Mouse (Mus musculus): ENCODE data around the gene Gm45208.
"Not testable (repeated sequence)": the region's sequence is repeated elsewhere in the genome, so short reads cannot be mapped to it uniquely, and the experiment has no call there.

Gene Gm45208

GRCm38 (mm10) chrX:7721514-7722281, at the start of gene Gm45208:
Gm45208 (plus strand) TSS chrX:7722245.
- DNase-seq = peak; percentile 74

- no peak for DNase-seq
Observed at GRCm38 (mm10) chrX:7672739-7673138, 49.3 kb upstream of the Gm45208 start.

DNA sequence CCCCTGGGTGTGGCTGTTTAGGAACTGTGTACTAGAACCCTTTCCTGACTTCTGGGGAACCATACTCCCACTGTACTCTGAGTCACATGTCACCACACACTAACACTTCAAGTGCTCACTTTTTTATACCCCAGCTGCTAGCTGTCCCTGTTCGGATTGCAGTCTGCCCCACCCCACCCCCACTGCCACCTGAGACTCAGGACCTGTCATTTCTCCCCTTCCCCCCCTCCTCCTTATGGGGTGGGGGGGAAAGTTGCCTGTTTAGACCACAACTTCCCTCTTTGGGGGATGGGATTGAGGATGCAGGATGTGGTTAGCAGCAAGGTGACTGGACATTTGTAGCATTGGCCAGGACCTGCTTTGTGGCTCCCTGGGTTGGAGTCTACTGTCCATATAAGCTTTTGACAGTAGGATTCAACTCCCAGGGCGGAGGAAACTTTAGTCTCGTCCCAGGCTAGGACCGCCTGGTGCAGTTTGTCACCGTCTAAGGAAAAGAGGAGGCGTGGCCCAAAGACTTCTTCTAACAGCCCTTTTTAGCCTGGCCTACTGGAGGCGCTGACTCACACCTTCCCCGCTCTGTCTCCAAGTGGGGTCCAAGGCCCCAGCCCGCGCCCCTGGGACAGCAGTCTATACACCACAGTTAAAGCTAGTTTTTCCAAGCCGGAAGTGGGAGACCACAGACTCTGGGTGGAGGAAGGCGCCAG, 48.3 kb upstream of the Gm45208 start:
- DNase-seq = peak; percentile 63

DNA sequence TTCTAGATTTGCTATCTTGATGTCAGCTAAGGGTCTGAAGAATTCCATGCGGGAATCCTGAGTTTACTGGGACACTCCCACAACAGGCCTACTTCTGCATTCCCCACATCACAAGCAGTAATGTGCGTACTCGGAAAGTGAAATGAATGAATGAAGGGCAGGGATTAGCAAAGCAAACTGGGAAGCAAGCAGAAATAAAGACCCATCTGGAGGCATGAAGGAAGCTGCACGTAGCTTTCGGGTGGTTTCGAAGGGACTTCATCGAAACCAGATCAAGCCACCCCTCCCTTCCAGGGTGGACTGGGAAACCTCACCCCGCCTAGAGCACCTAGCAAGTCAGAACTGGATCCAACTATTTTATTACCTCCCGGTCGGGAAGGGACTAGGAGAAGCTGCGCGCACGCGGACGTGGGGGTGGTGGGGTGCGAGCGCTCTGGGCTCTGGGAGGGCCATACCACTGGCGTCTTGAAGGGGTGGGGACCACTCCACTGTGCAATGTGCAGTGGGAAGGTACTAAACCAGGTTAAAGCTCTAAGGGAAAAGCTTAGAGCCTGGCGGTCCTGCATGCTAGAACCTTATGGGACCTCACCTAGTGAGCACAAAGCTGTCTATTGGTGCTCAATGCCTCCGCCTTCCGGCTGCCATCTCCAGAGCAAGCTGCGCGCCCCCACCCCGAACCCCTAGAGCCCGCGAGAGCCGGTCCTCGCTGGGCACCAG, 47.6 kb upstream of the Gm45208 start:
- peak; percentile 55 for DNase-seq

GRCm38 (mm10) chrX:7675001-7675380, 47.1 kb upstream of the Gm45208 start:
- DNase-seq = no peak

- DNase-seq = no peak
Observed at GRCm38 (mm10) chrX:7678986-7679385, 43.1 kb upstream of the Gm45208 start.

- peak; percentile 91 for DNase-seq
Observed at GRCm38 (mm10) chrX:7679405-7680056, 42.5 kb upstream of the Gm45208 start.

- DNase-seq = no peak
Observed at GRCm38 (mm10) chrX:7680057-7680412, 42.0 kb upstream of the Gm45208 start.

DNA sequence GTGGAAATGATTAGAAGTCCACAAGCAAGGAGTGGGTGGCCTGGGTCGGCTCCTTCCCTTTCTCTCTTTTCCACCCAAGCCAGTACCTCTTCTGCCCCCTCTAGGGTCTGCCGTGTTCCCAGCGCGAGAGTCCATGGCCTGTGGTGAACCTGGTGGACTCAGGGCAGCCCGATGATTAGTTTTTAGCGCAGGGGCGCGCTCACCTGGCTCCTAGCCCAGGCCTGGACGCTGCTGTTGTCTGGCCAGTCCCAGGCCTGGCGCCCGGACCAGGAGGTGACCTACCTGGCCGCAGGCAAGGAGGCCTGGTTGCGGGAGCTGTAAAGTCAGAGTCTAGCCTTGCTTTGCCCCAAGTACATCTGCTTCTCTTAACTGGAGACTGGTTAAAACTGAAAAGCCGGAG, 41.2 kb upstream of the Gm45208 start, which contains the start of gene Magix:
Magix (minus strand) TSS at position 388 of the 400 bp plus-strand sequence.
- DNase-seq = no peak

DNA sequence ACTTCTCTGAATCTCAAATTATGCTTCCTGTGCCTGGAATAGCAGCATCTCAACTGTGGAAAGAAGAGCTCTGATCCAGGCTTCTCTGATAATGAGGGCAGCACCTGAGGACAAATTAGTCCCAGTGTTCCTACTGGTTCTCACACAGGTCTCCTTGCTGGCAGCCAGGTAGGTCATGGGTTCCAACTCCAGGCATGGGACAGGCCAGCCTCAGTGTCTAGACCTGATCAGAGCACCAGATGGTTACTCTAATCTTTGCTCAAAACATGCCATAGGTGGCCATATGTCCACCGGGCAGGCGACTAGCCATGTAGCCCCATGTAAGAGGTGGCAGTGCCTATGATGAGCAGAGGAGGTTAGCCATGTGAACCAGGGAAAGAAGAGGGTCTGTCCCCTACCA, 33.7 kb upstream of the Gm45208 start:
- DNase-seq = no peak

DNA sequence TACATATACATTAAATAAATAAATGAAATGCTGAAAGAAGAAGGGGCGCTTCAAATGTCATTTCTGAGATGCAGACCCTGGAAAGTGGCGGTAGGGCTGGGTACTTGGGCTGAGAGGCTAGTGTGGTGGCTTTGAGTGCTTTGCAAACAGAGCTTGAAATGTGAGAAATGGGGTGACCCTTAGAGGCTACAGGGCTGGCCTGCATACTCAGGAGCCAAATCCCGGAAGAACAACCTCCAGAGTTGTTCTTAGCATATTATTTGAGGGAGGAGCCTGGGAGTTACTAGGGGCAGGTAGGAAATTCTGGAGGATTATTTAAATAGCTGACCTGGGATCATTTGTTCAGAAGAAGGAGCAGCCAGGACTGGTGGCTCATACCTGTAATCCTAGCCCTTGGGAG, 31.6 kb upstream of the Gm45208 start:
- DNase-seq = no peak

GRCm38 (mm10) chrX:7692862-7693261, 29.2 kb upstream of the Gm45208 start:
- DNase-seq = peak; percentile 55

GRCm38 (mm10) chrX:7696520-7696919, 25.5 kb upstream of the Gm45208 start:
- no peak for DNase-seq

- peak; percentile 83 for DNase-seq
Observed at GRCm38 (mm10) chrX:7696954-7697381, 25.1 kb upstream of the Gm45208 start, which contains the start of gene Gpkow. Gpkow (plus strand) TSS chrX:7697131.

GRCm38 (mm10) chrX:7713764-7714134, 8.3 kb upstream of the Gm45208 start:
- not testable (repeated sequence) for DNase-seq

DNA sequence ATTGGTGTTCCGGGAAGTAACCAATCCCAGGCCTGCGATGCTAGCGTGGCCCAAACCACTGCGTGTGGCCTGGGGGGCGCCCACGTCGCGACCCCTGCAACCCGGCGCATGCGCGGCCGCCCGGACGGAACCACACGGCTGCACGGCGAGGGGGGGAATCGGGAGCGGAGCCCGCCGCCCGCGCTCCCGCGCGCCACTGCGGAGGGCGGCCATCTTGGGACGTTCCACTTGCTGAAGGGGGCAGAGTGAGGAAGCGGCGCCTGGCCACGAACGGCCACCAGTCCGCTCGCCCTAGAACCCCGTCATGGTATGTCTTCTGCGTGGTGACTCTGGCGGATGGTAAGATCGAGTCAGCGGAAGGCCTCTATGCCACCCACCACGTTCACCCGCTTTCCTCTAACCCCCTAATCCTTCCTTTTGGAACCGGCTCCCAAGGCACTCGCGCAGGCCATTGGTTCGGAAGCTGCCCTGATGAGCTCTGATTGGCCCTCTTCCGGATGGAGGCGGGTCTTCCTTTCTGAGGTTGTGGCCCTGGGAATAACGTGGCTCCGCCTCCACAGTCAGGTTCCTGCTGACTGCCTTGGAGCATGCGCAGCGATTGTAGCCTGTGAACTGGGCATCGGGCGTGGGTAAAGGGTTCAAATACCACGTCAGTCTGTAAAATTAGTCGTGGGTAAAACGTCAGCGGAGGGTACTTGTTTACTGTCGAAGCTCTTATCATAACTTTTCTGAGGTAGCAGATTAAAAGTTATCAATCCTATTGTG, 7.7 kb upstream of the Gm45208 start, which contains the start of gene Wdr45:
Wdr45 (plus strand) TSS at position 199 of the 765 bp plus-strand sequence.
- peak; percentile 92 for DNase-seq

DNA sequence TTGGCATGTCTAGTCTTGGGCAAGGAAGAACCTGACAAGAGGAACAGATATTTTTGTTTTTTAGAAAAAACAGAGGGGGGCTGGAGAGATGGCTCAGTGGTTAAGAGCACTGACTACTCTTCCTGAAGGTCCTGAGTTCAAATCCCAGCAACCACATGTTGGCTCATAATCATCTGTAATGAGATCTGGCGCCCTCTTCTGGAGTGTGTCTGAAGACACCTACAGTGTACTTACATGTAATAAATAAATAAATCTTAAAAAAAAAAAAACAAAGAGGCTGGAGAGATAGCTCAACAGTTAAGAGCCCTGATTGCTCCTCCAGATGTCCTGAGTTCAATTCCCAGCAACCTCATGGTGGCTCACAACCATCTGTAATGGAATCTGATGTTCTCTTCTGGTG, 6.0 kb upstream of the Gm45208 start:
- DNase-seq = peak; percentile 16

DNA sequence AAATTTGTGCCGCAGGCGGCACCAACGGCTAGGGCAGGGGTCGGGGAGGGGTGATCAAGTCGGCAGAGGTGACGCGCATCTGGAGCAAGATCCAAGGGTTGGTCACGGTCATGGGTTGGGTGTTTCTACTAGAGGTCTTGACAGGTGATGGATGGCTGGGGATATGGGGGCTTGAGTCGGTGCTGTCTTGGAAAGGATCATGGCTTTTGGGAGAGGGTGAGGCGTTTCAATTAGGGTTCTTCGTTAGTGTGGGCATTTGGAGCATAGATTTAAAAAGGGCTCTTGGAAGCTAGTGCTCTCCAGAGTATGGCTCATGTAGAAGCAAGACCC, 202 bp downstream of the Gm45208 start:
- DNase-seq = no peak

GRCm38 (mm10) chrX:7722691-7723090, 646 bp downstream of the Gm45208 start:
- no peak for DNase-seq

DNA sequence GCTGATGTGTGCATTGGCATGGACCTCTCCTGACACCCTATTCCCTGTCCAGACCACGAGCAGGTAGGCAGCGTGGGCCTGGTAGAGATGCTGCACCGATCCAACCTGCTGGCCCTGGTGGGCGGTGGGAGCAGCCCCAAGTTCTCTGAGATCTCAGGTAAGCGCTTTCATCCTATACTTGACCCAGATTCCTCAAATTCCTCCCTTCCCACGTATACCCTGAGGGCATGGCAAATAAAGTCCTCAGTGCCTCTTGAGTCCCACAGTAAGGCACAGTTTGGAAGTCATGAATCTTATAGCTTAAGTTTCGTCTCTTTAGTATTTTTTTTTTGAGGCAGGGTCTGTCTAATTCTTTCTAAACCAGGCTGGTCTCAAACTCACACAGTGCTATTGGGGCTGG, 2.1 kb downstream of the Gm45208 start:
- DNase-seq = no peak

DNA sequence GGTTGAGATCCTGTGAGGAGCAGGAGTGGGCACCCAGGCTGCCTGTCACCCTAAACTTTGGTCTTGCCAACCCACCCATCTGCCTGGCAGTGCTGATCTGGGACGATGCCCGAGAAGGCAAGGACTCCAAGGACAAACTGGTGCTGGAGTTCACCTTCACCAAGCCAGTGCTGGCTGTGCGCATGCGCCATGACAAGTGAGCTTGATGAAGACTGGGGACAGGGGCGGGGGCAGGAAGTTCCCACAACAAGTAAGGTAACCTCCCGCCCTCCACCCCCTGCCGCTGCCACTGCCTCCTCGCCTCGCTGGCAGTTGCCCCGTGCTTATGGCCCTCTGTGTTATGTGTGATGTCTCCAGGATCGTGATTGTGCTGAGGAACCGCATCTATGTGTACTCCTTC, 3.8 kb downstream of the Gm45208 start:
- DNase-seq = no peak

DNA sequence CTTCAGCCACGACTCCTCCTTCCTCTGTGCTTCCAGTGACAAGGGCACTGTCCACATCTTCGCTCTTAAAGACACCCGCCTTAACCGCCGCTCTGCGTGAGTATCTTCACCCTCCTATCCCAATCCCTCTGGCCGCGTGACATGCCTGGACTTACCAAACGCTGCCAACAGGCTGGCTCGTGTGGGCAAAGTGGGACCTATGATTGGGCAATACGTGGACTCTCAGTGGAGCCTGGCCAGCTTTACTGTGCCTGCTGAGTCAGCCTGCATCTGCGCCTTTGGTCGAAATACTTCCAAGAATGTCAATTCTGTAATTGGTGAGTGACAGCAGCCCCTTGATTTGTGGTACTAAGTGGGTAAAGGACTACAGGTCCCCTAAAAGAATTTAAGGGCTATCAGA, 5.1 kb downstream of the Gm45208 start:
- DNase-seq = no peak
